Mouse (Mus musculus) liver, embryonic 14.5 days (tissue): ENCODE measurements around the gene Tc2n. TPM values are rescaled to one million over a fixed set of nuclear protein-coding genes. Genes with fewer than 3 reads are reported as not detected.

Experiments
- ATAC-seq: fragments of 200-750 bp; cut with Nextera tagmentation; 2 replicates; pipeline ENCODE4 v1.8.0; 2017; ENCODE audit warnings: moderate number of reproducible peaks, mild to moderate bottlenecking, moderate library complexity; ENCODE audit not compliant: insufficient read depth
- DNase-seq, 3 experiments: peaks; one replicate each; pipeline ENCODE4 v3.0.0-alpha.2; 2012 to 2013; ENCODE audit warnings: low read depth in 3 of 3, low spot score in 3 of 3
- H3K27ac ChIP-seq: fragments of 300-500 bp; sonication (generic); 2 replicates; pipeline ENCODE4 v1.5.1; 2014; ENCODE audit warnings: moderate library complexity, mild to moderate bottlenecking, control low read depth, inconsistent platforms
- H3K27me3 ChIP-seq: fragments of 300-500 bp; sonication (generic); 2 replicates; pipeline ENCODE4 v1.6.1; 2014; ENCODE audit warnings: mild to moderate bottlenecking, low read length, moderate library complexity; ENCODE audit not compliant: control insufficient read depth, insufficient read depth
- H3K36me3 ChIP-seq: fragments of 300-500 bp; sonication (generic); replicated peaks from 2 replicates; pipeline ENCODE4 v1.6.1; 2014; ENCODE audit warnings: low read depth; ENCODE audit not compliant: control insufficient read depth, insufficient read depth
- H3K4me1 ChIP-seq, 2 experiments: fragments of 200-500 bp in 1 of 2; fragments of 300-500 bp in 1 of 2; sonication (generic) in 1 of 2; replicated peaks; 2 replicates each; pipeline ENCODE4 v1.6.1; 2012 to 2014; ENCODE audit warnings: antibody characterized with exemption in 1 of 2, inconsistent platforms in 1 of 2, low read length in 1 of 2; ENCODE audit not compliant: control insufficient read depth in 2 of 2, insufficient read depth in 2 of 2
- H3K4me2 ChIP-seq: fragments of 300-500 bp; sonication (generic); 2 replicates; pipeline ENCODE4 v1.6.1; 2014; ENCODE audit warnings: low read depth, mild to moderate bottlenecking, control low read depth, moderate library complexity
- H3K4me3 ChIP-seq, 2 experiments: fragments of 200-500 bp in 1 of 2; fragments of 300-500 bp in 1 of 2; sonication (generic) in 1 of 2; 2 replicates each; pipeline ENCODE4 v1.5.1; 2012 to 2014; ENCODE audit warnings: low read depth in 2 of 2, low read length in 2 of 2, mild to moderate bottlenecking in 2 of 2, control low read depth in 1 of 2, inconsistent platforms in 1 of 2, moderate library complexity in 1 of 2; ENCODE audit not compliant: insufficient read depth in 1 of 2
- H3K9ac ChIP-seq: fragments of 300-500 bp; sonication (generic); replicated peaks from 2 replicates; pipeline ENCODE4 v1.6.1; 2014; ENCODE audit warnings: mild to moderate bottlenecking, control low read depth, moderate library complexity
- H3K9me3 ChIP-seq: fragments of 300-500 bp; sonication (generic); 2 replicates; pipeline ENCODE4 v1.6.1; 2016; ENCODE audit warnings: low read length, mixed read lengths; ENCODE audit not compliant: control insufficient read depth
- CTCF ChIP-seq: IDR thresholded peaks from 2 replicates; pipeline ENCODE4 v1.5.1; 2016; ENCODE audit warnings: antibody characterized with exemption, low read depth, control low read depth
- EP300 ChIP-seq: IDR thresholded peaks from 2 replicates; pipeline ENCODE4 v1.6.1; 2016; ENCODE audit warnings: antibody characterized with exemption, low read depth
- WGBS: fragments of 180-500 bp; shearing (Covaris S2); extraction: QIAGEN DNeasy Blood & Tissue Kit; methylation state at CpG from one replicate; pipeline ENCODE4 v1.1.7; 2014; ENCODE audit not compliant: insufficient replicate concordance; 5-methylcytosine and 5-hydroxymethylcytosine counted together
- polyA plus RNA-seq, 2 experiments: library from polyadenylated mRNA; depleted of rRNA in 1 of 2; stranded (reverse) in 1 of 2; unstranded in 1 of 2; fragments of >200 nt; fragmentation: Nextera tagmentation in 1 of 2; extraction: Ambion mirVana in 1 of 2; gene quantifications; 2 replicates each; pipeline versions ENCODE4 v1.2.1 to v1.2.3; 2012 to 2014

The Tc2n gene
- polyA plus RNA-seq (2012; rRNA removed) (0.02 and 0.03 TPM in 2 replicates), polyA plus RNA-seq (2014; fragmentation: Nextera tagmentation; extraction: Ambion mirVana) (0.04 TPM in 1 of 2 replicates, not detected in the other)

GRCm38 (mm10) chr12:101718054-101718754, at the start of gene Tc2n:
Tc2n (minus strand) TSS chr12:101718523.
- under 1% methylated on average over 75 of the region's 75 CpGs for WGBS
- no peak within 1 kb of the TSS for H3K27ac ChIP-seq
- ATAC-seq: peak; percentile 95

DNA sequence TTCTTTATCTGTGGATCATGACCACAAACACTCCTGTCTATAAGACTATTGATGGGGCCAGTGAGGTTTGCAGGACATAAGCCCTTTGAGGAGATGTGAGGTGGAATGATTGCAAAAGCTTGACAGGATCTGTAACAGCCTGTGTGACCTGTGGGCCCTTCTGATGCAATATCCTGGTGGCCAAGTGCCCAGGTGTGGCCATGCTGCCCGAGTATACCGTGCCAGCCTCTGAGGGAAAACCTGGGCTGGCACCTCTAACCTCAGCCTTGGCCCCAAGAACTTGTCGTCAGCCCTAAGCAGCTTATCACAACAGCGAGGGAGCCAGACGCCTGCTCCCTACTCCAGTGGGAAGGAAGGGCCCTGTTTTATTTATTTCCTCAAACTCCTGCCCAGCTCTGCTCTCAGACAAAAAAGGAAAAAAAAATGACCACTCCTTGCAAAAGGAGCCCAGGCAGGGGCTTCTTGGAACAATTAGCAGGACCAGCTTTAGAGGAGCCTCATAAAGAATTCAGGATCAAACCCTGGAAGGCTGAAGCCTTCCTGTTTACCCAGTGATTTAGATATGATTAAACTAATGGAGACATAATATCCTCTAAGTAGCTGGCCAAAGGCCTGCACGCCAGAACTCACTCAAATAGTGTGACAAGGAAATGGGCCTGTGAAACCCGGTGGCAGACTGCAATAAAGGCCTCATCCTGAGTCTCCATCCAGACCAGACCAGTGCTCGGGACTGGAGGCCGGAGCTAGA, 49.2 kb upstream of the Tc2n start:
- TF ChIP-seq CTCF (no peak), EP300 (no peak)
- Histone ChIP-seq H3K4me2 (no peak overlapping the region), H3K9ac (no peak overlapping the region), H3K27ac (no peak overlapping the region), H3K36me3 (no peaks in the 10 kb centered on the region), H3K9me3 (no peaks in the 10 kb centered on the region), H3K4me1 (no peaks in the 10 kb centered on the region), H3K27me3 (no peaks in the 10 kb centered on the region), H3K4me3 (no peak overlapping the region)
- ATAC-seq (no peak), DNase-seq (no peak)
- 41% methylated on average over 9 of the region's 9 CpGs for WGBS

More at GRCm38 (mm10) chr12:101718054-101718754, at the start of gene Tc2n:
- Histone ChIP-seq H3K4me3 (peak within 1 kb of the TSS; percentile 31 to 57), H3K9me3 (no peaks in the 10 kb centered on the region), H3K9ac (no peak within 1 kb of the TSS), H3K4me2 (peak within 1 kb of the TSS; percentile 85), H3K4me1 (no peaks in the 10 kb centered on the region), H3K36me3 (no peaks in the 10 kb centered on the region), H3K27me3 (peaks cover 13% of the 10 kb centered on the region)
- peak in 2 of 3 experiments; percentile 11 to 44 for DNase-seq
- TF ChIP-seq CTCF: no peak
- no peak for TF ChIP-seq EP300

GRCm38 (mm10) chr12:101766228-101766852, 48.0 kb upstream of the Tc2n start:
- Histone ChIP-seq H3K4me3 (no peak overlapping the region), H3K9ac (no peak overlapping the region), H3K9me3 (no peaks in the 10 kb centered on the region), H3K36me3 (no peaks in the 10 kb centered on the region), H3K27ac (no peak overlapping the region), H3K4me1 (no peaks in the 10 kb centered on the region), H3K4me2 (no peak overlapping the region), H3K27me3 (no peaks in the 10 kb centered on the region)
- no peak for TF ChIP-seq EP300
- TF ChIP-seq CTCF: no peak
- DNase-seq (no peak), ATAC-seq (no peak)
- 41% methylated on average over 3 of the region's 3 CpGs for WGBS

DNA sequence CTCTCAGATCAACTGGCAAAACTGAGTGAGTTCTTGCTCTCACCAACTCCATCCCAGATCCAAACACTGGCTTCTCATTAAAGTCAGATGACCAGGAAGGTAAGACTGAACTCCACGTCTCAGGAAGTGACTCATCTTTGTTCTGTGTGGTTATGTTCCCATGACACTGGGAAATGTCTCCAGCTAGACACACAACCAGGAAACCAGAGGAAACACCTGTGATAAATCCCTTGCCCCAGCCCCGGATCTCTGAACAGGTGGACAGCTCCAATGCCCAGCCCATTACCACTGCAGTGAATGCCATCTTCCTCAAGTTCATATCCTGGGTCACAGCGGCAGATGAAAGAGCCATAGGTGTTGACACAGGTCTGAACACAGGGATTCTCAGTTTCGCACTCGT, 46.5 kb upstream of the Tc2n start:
- WGBS: 58% methylated on average over 5 of the region's 5 CpGs
- no peaks in the 10 kb centered on the region for H3K27me3 ChIP-seq
- no peaks in the 10 kb centered on the region for H3K4me1 ChIP-seq
- no peak overlapping the region for H3K27ac ChIP-seq
- TF ChIP-seq EP300: no peak
- no peaks in the 10 kb centered on the region for H3K36me3 ChIP-seq
- H3K4me3 ChIP-seq: no peak overlapping the region
- no peak overlapping the region for H3K9ac ChIP-seq
- H3K9me3 ChIP-seq: no peaks in the 10 kb centered on the region
- ATAC-seq (no peak), DNase-seq (no peak)
- H3K4me2 ChIP-seq: no peak overlapping the region

DNA sequence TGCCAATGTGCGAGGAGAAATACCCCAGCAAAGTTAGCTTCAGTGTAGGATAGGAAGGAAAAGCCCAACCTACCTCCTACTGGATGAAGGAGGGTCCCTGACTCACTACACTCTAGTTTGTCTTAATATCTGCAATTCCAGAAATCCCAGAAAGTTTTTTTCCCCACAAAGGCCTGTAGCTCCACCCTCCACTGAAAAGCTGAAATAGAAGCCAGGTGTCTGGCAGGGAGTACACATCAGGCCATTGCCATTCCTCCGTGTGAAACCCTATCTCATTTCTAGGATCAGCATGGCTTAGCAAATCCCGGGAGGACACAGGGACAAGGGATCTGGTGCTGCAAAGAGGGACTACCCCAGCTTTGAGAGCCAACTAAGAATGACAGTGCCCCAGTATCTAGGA, 44.7 kb upstream of the Tc2n start:
- H3K9me3 ChIP-seq: no peaks in the 10 kb centered on the region
- H3K36me3 ChIP-seq: no peaks in the 10 kb centered on the region
- ATAC-seq (no peak), DNase-seq (no peak)
- H3K27me3 ChIP-seq: no peaks in the 10 kb centered on the region
- WGBS: 52% methylated on average over 3 of the region's 3 CpGs
- no peak for TF ChIP-seq CTCF
- H3K27ac ChIP-seq: no peak overlapping the region
- H3K9ac ChIP-seq: no peak overlapping the region
- no peak overlapping the region for H3K4me3 ChIP-seq
- no peak overlapping the region for H3K4me2 ChIP-seq
- no peaks in the 10 kb centered on the region for H3K4me1 ChIP-seq
